Mouse (Mus musculus): ENCODE data around the gene Klrb1c. TPM values are rescaled to one million over a fixed set of nuclear protein-coding genes. Genes with fewer than 3 reads are reported as not detected.
"Not testable (repeated sequence)": the region's sequence is repeated elsewhere in the genome, so short reads cannot be mapped to it uniquely, and the experiment has no call there.

The Klrb1c gene
- polyA plus RNA-seq, 1 experiment from 2014 or later = 0.22 TPM

GRCm38 (mm10) chr6:128802999-128803857 lies 14.2 kb upstream of the Klrb1c start:
- no peaks in the 10 kb centered on the region for H3K79me2 ChIP-seq (ENCODE audit: inconsistent target)
- peak overlapping the region; percentile 20; the same call in 1 of the 2 replicates for H3K4me3 ChIP-seq (ENCODE audit: inconsistent target)
- no peak overlapping the region for H3K27ac ChIP-seq
- 9% methylated on average over 26 of the region's 26 CpGs for WGBS (ENCODE audit: missing documents)
- H3K36me3 ChIP-seq (ENCODE audit: inconsistent target) = no peaks in the 10 kb centered on the region

DNA sequence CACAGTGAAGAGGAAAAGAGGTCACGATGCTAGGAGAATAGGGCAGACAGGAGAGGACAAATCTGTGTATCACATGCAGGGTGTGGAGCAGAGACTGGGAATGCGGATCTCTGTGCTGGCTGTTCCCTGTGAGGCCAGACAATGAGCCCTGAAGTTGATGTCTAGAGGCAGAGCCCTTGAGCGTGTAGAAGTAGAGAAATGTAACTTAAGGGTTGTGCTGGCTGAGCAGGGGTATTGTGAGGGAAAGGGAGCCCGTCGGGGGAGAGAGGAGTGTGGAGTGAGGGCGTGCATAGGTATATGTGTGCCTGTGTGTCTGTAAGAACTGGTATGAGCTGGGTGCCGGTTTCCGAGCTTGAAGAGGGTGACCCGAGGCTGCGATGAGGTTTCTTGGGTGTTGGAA lies 13.5 kb upstream of the Klrb1c start:
- Histone ChIP-seq H3K27ac (no peak overlapping the region), H3K4me3 (ENCODE audit: inconsistent target) (peak overlapping the region; percentile 20; the same call in 1 of the 2 replicates), H3K36me3 (ENCODE audit: inconsistent target) (no peaks in the 10 kb centered on the region), H3K79me2 (ENCODE audit: inconsistent target) (no peaks in the 10 kb centered on the region)
- 35% methylated on average over 9 of the region's 10 CpGs for WGBS (ENCODE audit: missing documents)

- 93% methylated on average over 3 of the region's 5 CpGs for WGBS (ENCODE audit: missing documents)
- H3K36me3 ChIP-seq (ENCODE audit: inconsistent target); H3K79me2 ChIP-seq (ENCODE audit: inconsistent target); H3K27ac ChIP-seq; H3K4me3 ChIP-seq (ENCODE audit: inconsistent target): not testable (repeated sequence)
These were observed 11.7 kb upstream of the Klrb1c start for GRCm38 (mm10) chr6:128800696-128801095.

- Histone ChIP-seq H3K79me2 (ENCODE audit: inconsistent target) (no peaks in the 10 kb centered on the region), H3K27ac (no peak overlapping the region), H3K4me3 (ENCODE audit: inconsistent target) (peak overlapping the region; percentile 81), H3K36me3 (ENCODE audit: inconsistent target) (no peaks in the 10 kb centered on the region)
- WGBS (ENCODE audit: missing documents) = 30% methylated on average over 7 of the region's 7 CpGs
These were observed 10.9 kb upstream of the Klrb1c start for GRCm38 (mm10) chr6:128799896-128800270.

- H3K79me2 ChIP-seq (ENCODE audit: inconsistent target); H3K36me3 ChIP-seq (ENCODE audit: inconsistent target): not testable (repeated sequence)
- H3K4me3 ChIP-seq (ENCODE audit: inconsistent target) = peak overlapping the region; percentile 81
- WGBS (ENCODE audit: missing documents) = under 1% methylated on average over 46 of the region's 49 CpGs
- H3K27ac ChIP-seq = peak overlapping the region; percentile 68
These were observed 10.3 kb upstream of the Klrb1c start for GRCm38 (mm10) chr6:128799144-128799895.

- Histone ChIP-seq H3K27ac (peak overlapping the region; percentile 68), H3K4me3 (ENCODE audit: inconsistent target) (peak overlapping the region; percentile 81)
- H3K79me2 ChIP-seq (ENCODE audit: inconsistent target); H3K36me3 ChIP-seq (ENCODE audit: inconsistent target): not testable (repeated sequence)
- 2% methylated on average over 16 of the region's 20 CpGs for whole genome bisulfite sequencing (ENCODE audit: missing documents)
These were observed 9.7 kb upstream of the Klrb1c start for GRCm38 (mm10) chr6:128798772-128799143.

GRCm38 (mm10) chr6:128797936-128798771 lies 9.1 kb upstream of the Klrb1c start:
- Histone ChIP-seq H3K79me2 (ENCODE audit: inconsistent target) (no peaks in the 10 kb centered on the region), H3K27ac (no peak overlapping the region; the same call in 1 of the 2 replicates), H3K4me3 (ENCODE audit: inconsistent target) (peak overlapping the region; percentile 81), H3K36me3 (ENCODE audit: inconsistent target) (no peaks in the 10 kb centered on the region)
- 49% methylated on average over 15 of the region's 15 CpGs for WGBS (ENCODE audit: missing documents)

DNA sequence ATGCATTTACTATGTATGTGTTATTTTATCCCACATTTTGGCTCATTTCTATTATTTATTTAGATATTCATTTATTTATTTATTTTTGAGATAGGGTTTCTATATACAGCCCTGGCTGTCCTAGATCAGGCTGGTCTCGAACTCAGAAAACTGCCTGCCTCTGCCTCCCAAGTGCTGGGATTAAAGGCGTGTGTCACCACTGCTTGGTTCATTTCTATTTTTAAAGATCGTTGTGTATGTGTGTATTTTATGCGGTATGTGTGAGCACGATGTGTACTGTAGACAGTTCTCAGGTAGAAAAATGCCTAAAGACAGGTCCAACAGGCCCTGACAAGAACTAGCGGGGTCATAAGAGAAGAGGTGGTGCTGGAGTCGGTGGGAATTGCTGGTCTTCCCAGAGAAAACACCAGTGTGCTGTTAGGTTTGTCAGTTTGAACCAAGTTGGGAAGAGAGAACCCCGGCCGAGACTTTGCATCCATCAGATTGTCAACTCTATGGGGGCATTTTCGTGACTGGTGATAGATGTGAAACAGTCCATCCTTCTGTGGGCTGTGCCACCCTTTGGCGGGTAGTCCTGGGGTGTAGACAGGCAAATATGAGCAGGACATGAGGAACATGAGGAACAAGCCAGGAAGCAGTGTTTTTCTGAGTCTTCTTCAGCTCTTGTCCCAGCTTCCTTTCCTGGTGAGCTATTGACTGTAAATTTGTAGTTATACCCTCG lies 8.3 kb upstream of the Klrb1c start:
- Histone ChIP-seq H3K79me2 (ENCODE audit: inconsistent target) (no peaks in the 10 kb centered on the region), H3K4me3 (ENCODE audit: inconsistent target) (no peak overlapping the region), H3K27ac (no peak overlapping the region), H3K36me3 (ENCODE audit: inconsistent target) (no peaks in the 10 kb centered on the region)
- WGBS (ENCODE audit: missing documents) = 81% methylated on average over 12 of the region's 12 CpGs

- WGBS (ENCODE audit: missing documents) = 29% methylated on average over 7 of the region's 8 CpGs
- Histone ChIP-seq H3K27ac (no peak overlapping the region), H3K79me2 (ENCODE audit: inconsistent target) (no peaks in the 10 kb centered on the region), H3K4me3 (ENCODE audit: inconsistent target) (no peak overlapping the region), H3K36me3 (ENCODE audit: inconsistent target) (no peaks in the 10 kb centered on the region)
These were observed 7.4 kb upstream of the Klrb1c start for GRCm38 (mm10) chr6:128796321-128796955.

DNA sequence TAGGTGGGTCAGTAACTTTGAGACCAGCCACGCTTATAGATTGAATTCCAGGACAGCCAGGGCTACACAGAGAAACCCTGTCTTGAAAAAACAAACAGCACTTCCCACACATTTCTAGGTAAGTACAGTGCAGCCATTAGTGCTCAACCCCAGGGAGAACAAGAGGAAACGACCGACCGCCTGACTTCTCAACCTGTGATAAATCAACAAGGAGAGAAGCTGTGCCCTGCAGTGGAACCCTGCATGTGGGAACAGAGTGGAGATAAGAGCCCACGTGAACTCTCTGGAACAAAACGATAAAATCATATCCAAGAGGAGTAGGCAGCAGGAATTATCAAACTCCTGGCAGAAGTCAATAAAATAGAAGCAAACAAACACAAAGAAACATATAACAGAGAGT lies 4.7 kb upstream of the Klrb1c start:
- no peaks in the 10 kb centered on the region for H3K36me3 ChIP-seq (ENCODE audit: inconsistent target)
- no peak overlapping the region for H3K4me3 ChIP-seq (ENCODE audit: inconsistent target)
- no peak overlapping the region for H3K27ac ChIP-seq
- H3K79me2 ChIP-seq (ENCODE audit: inconsistent target) = no peaks in the 10 kb centered on the region
- WGBS (ENCODE audit: missing documents) = 65% methylated on average over 6 of the region's 6 CpGs

GRCm38 (mm10) chr6:128790491-128790994 lies 1.5 kb upstream of the Klrb1c start:
- not testable (repeated sequence) for H3K27ac ChIP-seq; H3K4me3 ChIP-seq (ENCODE audit: inconsistent target); H3K79me2 ChIP-seq (ENCODE audit: inconsistent target); H3K36me3 ChIP-seq (ENCODE audit: inconsistent target)
- 78% methylated on average over 4 of the region's 4 CpGs for WGBS (ENCODE audit: missing documents)

GRCm38 (mm10) chr6:128788517-128788916 lies 498 bp downstream of the Klrb1c start:
- no peaks in the 10 kb centered on the region for H3K36me3 ChIP-seq (ENCODE audit: inconsistent target)
- H3K4me3 ChIP-seq (ENCODE audit: inconsistent target) = no peak overlapping the region
- WGBS (ENCODE audit: missing documents) = 43% methylated on average over 1 of the region's 1 CpGs
- H3K27ac ChIP-seq = no peak overlapping the region
- H3K79me2 ChIP-seq (ENCODE audit: inconsistent target) = no peaks in the 10 kb centered on the region

DNA sequence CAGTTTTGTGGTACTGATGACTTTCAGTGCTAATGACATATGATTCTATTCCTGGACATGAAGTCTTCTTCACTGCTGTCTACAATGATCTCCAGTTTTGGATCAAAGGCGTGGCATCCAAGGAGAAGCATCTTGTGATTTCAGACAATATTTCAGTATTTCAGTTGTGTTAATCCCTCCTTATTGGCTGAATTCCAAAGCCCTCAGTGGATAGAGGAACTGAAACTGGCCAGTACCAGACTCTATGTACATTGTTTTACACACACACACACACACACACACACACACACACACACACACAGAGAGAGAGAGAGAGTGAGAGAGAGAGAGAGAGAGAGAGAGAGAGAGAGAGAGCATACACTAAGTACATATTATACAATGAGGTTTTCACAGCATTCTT lies 2.6 kb downstream of the Klrb1c start:
- WGBS (ENCODE audit: missing documents) = 33% methylated on average over 1 of the region's 1 CpGs
- not testable (repeated sequence) for H3K36me3 ChIP-seq (ENCODE audit: inconsistent target); H3K79me2 ChIP-seq (ENCODE audit: inconsistent target); H3K4me3 ChIP-seq (ENCODE audit: inconsistent target); H3K27ac ChIP-seq

Measured in macrophage (primary cell).